Mouse (Mus musculus): ENCODE measurements around the gene Parva. TPM values are rescaled to one million over a fixed set of nuclear protein-coding genes. Genes with fewer than 3 reads are reported as not detected.

Parva gene
- polyA plus RNA-seq, 1 experiment: 78.3 TPM

DNA sequence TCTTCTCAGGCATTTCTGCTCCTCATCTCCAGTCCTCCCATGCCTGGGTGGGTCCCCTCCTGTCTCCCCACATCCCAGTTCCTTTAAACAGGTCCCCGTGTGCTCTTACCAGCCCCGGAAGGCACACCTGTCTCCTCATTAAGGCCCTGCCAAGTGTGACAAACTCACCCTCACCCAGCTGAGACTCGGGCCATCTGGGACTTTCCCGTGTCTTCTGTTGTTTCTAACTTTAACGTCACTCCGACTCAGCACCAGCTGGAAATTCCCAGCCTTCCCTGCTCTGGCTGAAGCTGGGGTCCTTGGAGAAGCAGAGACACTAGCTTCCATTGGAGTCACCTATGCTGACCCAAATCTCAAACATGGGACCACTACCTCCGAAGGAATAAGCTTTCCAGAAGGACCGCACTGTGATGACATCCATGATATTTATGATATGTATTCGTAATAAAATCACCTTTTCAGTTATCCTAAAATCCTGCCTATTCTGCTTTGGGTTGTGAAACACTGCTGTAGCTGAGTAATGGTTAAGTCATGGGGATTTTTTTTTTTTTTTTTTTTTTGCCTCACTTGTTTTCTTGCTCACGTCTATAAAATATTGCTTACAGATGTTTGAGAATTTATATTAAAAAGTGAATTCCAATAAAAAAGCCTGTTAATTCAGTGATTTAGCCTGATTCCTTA, 72.3 kb downstream of the Parva start:
- TF ChIP-seq MYOD1 (IDR thresholded peaks at IDR 0.05; ENCODE audit: control insufficient read depth in 1 of 3, insufficient read length in 2 of 3, low read depth in 2 of 3) (peak in 2 of 3 experiments; percentile 58 to 71), MYOG (IDR thresholded peaks at IDR 0.05; ENCODE audit: control insufficient read depth in 1 of 3, insufficient read depth in 1 of 3, insufficient read length in 2 of 3, low read depth in 2 of 3) (peak in 1 of 3 experiments; percentile 72), POLR2AphosphoS2 (IDR thresholded peaks at IDR 0.05; ENCODE audit: insufficient read length, low read depth) (no peak), CEBPB (IDR thresholded peaks at IDR 0.05; ENCODE audit: insufficient read depth, poor library complexity, severe bottlenecking) (peak; percentile 57; the same call in 1 of the 2 replicates)
- H3ac ChIP-seq (ENCODE audit: control insufficient read depth, insufficient read length): no peak overlapping the region
- H3K4me2 ChIP-seq (ENCODE audit: low read depth): peak overlapping the region; percentile 92
- H3K27me3 ChIP-seq (ENCODE audit: control insufficient read depth, insufficient read depth, insufficient read length): no peaks in the 10 kb centered on the region
- H3K36me3 ChIP-seq (ENCODE audit: control insufficient read depth, insufficient read depth): no peaks in the 10 kb centered on the region
- no peak overlapping the region for H3K4me3 ChIP-seq
- H3K79me2 ChIP-seq (ENCODE audit: control insufficient read depth, insufficient read depth): peaks cover 17% of the 10 kb centered on the region

DNA sequence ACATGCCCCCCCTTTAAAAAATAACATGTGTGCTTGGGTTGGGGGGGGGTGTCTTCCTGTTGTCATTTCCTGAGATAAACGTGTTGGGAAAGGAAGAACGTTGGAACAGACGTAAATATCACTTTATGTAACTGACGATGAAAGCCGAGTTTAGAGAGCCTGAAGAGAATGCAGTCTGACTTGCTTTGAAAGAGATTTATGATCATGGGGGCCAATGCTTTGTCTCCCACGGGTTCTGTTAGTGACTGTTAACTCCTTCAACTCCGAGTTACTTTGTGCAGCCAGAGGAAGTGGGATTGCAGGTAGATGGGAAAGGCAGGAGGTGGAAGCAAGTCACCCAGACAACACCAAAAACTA, 72.8 kb downstream of the Parva start:
- no peaks in the 10 kb centered on the region for H3K27me3 ChIP-seq (ENCODE audit: control insufficient read depth, insufficient read depth, insufficient read length)
- no peak overlapping the region for H3ac ChIP-seq (ENCODE audit: control insufficient read depth, insufficient read length)
- TF ChIP-seq MYOG (IDR thresholded peaks at IDR 0.05; ENCODE audit: control insufficient read depth in 1 of 3, insufficient read depth in 1 of 3, insufficient read length in 2 of 3, low read depth in 2 of 3): no peak
- peak overlapping the region; percentile 92 for H3K4me2 ChIP-seq (ENCODE audit: low read depth)
- no peaks in the 10 kb centered on the region for H3K36me3 ChIP-seq (ENCODE audit: control insufficient read depth, insufficient read depth)
- H3K4me3 ChIP-seq: no peak overlapping the region
- peaks cover 17% of the 10 kb centered on the region for H3K79me2 ChIP-seq (ENCODE audit: control insufficient read depth, insufficient read depth)

DNA sequence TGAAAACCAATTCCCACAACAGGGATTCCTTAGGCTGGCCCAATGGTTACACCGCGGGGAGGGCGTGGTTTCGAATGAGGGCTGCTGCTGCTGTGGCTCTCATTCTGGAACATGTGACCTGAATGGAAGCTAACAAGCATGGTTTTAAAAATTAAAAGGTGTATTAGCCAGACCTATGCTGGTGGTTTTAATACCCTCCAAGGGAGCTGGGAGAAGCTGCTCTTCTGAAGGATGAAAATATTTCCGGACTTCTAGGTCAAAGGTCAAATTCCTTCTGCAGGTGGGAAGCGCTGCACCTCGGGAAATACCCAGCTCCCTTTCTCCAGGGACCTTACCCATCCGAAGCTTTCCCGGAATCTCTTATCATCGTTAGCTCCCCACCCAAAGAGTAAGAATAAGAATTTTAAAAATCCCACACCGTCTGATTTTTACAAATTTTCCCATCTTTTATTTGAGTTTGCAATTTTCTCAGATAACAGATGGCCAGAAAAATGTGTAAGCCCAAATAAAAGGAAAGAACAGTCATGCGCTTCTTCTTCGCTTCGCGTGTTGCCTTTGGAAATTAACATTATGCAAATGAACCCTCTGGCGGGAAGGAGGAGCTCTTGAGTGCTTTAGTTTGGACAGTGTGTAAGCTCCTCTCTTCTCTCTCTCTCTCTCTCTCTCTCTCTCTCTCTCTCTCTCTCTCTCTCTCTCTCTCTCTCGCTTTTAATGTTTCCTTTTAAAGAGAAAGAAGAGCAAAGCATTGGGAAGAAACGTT, 74.9 kb downstream of the Parva start:
- Histone ChIP-seq H3K4me3 (no peak overlapping the region), H3K36me3 (ENCODE audit: control insufficient read depth, insufficient read depth) (no peaks in the 10 kb centered on the region), H3ac (ENCODE audit: control insufficient read depth, insufficient read length) (no peak overlapping the region), H3K27me3 (ENCODE audit: control insufficient read depth, insufficient read depth, insufficient read length) (no peaks in the 10 kb centered on the region), H3K79me2 (ENCODE audit: control insufficient read depth, insufficient read depth) (peaks cover 12% of the 10 kb centered on the region), H3K4me2 (ENCODE audit: low read depth) (peak overlapping the region; percentile 63)
- TF ChIP-seq USF1 (IDR thresholded peaks at IDR 0.05; ENCODE audit: low read depth) (peak; percentile 53), POLR2A (IDR thresholded peaks at IDR 0.05; ENCODE audit: insufficient read length, low read depth) (no peak), REST (IDR thresholded peaks at IDR 0.05; ENCODE audit: insufficient read depth, insufficient read length) (no peak), SRF (IDR thresholded peaks at IDR 0.05; ENCODE audit: control insufficient read depth, insufficient read length, low read depth) (no peak), MAX (IDR thresholded peaks at IDR 0.05; ENCODE audit: low read depth) (no peak), MYOD1 (IDR thresholded peaks at IDR 0.05; ENCODE audit: control insufficient read depth in 1 of 3, insufficient read length in 2 of 3, low read depth in 2 of 3) (no peak)

DNA sequence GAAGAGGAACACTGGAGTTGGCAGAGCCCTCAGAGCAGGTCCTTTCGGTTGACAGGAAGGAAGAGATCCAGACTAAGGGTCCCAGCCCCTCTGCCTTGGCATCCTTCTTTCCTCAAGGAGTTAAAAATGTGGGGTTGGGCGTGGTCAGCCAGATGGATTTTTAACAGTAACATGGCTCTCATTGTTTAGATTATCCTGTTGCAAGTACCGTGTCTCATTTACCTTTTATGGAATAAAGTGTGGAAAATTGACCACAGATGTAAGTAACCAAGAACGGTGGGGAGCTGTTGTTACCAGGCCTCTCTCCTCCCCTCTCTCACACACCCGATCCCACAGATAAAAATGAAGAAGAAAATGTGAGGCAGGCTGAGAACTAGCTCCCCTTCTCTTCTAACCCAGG, 75.5 kb downstream of the Parva start:
- no peak overlapping the region for H3ac ChIP-seq (ENCODE audit: control insufficient read depth, insufficient read length)
- no peak overlapping the region for H3K4me3 ChIP-seq
- no peaks in the 10 kb centered on the region for H3K36me3 ChIP-seq (ENCODE audit: control insufficient read depth, insufficient read depth)
- peak overlapping the region; percentile 37 for H3K4me2 ChIP-seq (ENCODE audit: low read depth)
- TF ChIP-seq CEBPB (IDR thresholded peaks at IDR 0.05; ENCODE audit: insufficient read depth, poor library complexity, severe bottlenecking): no peak
- no peak for TF ChIP-seq MAX (IDR thresholded peaks at IDR 0.05; ENCODE audit: low read depth)
- TF ChIP-seq POLR2AphosphoS2 (IDR thresholded peaks at IDR 0.05; ENCODE audit: insufficient read length, low read depth): no peak
- TF ChIP-seq SRF (IDR thresholded peaks at IDR 0.05; ENCODE audit: control insufficient read depth, insufficient read length, low read depth): no peak
- no peak for TF ChIP-seq E2F4 (IDR thresholded peaks at IDR 0.05; ENCODE audit: insufficient read depth)
- no peak for TF ChIP-seq MYOG (IDR thresholded peaks at IDR 0.05; ENCODE audit: control insufficient read depth in 1 of 3, insufficient read depth in 1 of 3, insufficient read length in 2 of 3, low read depth in 2 of 3)
- TF ChIP-seq TCF3 (IDR thresholded peaks at IDR 0.05; ENCODE audit: insufficient read length, low read depth): no peak
- H3K27me3 ChIP-seq (ENCODE audit: control insufficient read depth, insufficient read depth, insufficient read length): no peaks in the 10 kb centered on the region
- H3K79me2 ChIP-seq (ENCODE audit: control insufficient read depth, insufficient read depth): peaks cover 12% of the 10 kb centered on the region

DNA sequence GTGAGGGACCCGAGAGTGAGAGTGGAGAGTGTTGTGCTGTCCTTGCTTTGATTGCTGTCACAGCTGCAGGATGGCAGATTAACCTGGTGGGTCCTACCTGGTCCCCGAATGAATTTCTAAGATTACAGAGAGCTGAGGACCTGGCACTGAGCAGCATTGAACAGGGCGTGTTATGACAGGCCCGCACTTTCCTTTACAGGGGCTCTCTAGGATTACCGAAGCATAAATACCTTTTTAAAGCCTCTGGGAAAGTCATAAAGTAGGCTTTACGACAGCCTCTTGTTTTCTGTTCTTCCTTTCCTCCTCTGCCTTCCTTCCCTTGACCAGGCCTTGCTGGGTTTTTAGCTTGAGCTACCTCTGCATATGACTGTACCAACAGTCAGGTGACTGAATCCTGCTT, 76.1 kb downstream of the Parva start:
- Histone ChIP-seq H3K27me3 (ENCODE audit: control insufficient read depth, insufficient read depth, insufficient read length) (no peaks in the 10 kb centered on the region), H3K4me2 (ENCODE audit: low read depth) (no peak overlapping the region)
- no peak for TF ChIP-seq SRF (IDR thresholded peaks at IDR 0.05; ENCODE audit: control insufficient read depth, insufficient read length, low read depth)
- TF ChIP-seq POLR2AphosphoS2 (IDR thresholded peaks at IDR 0.05; ENCODE audit: insufficient read length, low read depth): no peak

DNA sequence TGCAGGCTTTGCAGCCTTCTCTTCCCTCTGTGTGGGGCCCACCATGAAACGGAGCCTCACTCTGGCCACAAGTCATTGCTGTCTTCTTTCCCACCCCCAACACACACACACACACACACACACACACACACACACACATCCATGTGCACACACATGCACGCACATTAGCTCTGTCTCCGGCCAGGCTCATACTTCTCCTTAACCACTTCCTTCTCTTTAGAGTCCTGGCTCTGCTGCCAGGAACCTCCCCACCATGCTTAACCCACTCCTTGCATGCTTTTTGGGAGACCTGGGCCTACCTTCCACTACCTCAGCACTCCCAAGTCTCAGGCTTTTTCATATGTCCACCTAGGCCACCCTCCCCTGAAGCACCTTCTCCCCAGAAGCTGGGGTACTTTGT, 76.6 kb downstream of the Parva start:
- Histone ChIP-seq H3ac (ENCODE audit: control insufficient read depth, insufficient read length) (no peak overlapping the region), H3K36me3 (ENCODE audit: control insufficient read depth, insufficient read depth) (no peaks in the 10 kb centered on the region), H3K27me3 (ENCODE audit: control insufficient read depth, insufficient read depth, insufficient read length) (no peaks in the 10 kb centered on the region), H3K4me3 (no peak overlapping the region), H3K79me2 (ENCODE audit: control insufficient read depth, insufficient read depth) (peaks cover 7% of the 10 kb centered on the region), H3K4me2 (ENCODE audit: low read depth) (no peak overlapping the region)
- TF ChIP-seq MYOG (IDR thresholded peaks at IDR 0.05; ENCODE audit: control insufficient read depth in 1 of 3, insufficient read depth in 1 of 3, insufficient read length in 2 of 3, low read depth in 2 of 3): no peak
- TF ChIP-seq TCF12 (IDR thresholded peaks at IDR 0.05; ENCODE audit: insufficient read depth, poor library complexity, severe bottlenecking): no peak
- TF ChIP-seq POLR2A (IDR thresholded peaks at IDR 0.05; ENCODE audit: insufficient read length, low read depth): no peak
- no peak for TF ChIP-seq USF1 (IDR thresholded peaks at IDR 0.05; ENCODE audit: low read depth)
- TF ChIP-seq E2F4 (IDR thresholded peaks at IDR 0.05; ENCODE audit: insufficient read depth): no peak
- no peak for TF ChIP-seq MAX (IDR thresholded peaks at IDR 0.05; ENCODE audit: low read depth)
- no peak for TF ChIP-seq REST (IDR thresholded peaks at IDR 0.05; ENCODE audit: insufficient read depth, insufficient read length)

More for the DNA sequence above, 76.1 kb downstream of the Parva start:
- no peak overlapping the region for H3ac ChIP-seq (ENCODE audit: control insufficient read depth, insufficient read length)
- H3K4me3 ChIP-seq: no peak overlapping the region
- no peaks in the 10 kb centered on the region for H3K36me3 ChIP-seq (ENCODE audit: control insufficient read depth, insufficient read depth)
- peaks cover 8% of the 10 kb centered on the region for H3K79me2 ChIP-seq (ENCODE audit: control insufficient read depth, insufficient read depth)
